Mouse (Mus musculus) cortical plate, adult 2 months (tissue): ENCODE data around the gene Exoc2.

Source experiments
- CTCF ChIP-seq: fragments of 200-500 bp; IDR thresholded peaks from 2 replicates; pipeline ENCODE4 v1.5.1; 2011; ENCODE audit warnings: mild to moderate bottlenecking, control low read depth, low read length; ENCODE audit not compliant: insufficient read depth; ENCODE audit errors: extremely low read depth
- POLR2A ChIP-seq: fragments of 200-500 bp; IDR thresholded peaks from 2 replicates; pipeline ENCODE4 v1.6.1; 2011; ENCODE audit warnings: mild to moderate bottlenecking, low read length, control low read depth; ENCODE audit not compliant: insufficient read depth; ENCODE audit errors: extremely low read depth

GRCm38 (mm10) chr13:31023664-31024063 is 49.8 kb upstream of the Exoc2 start:
- no peak for TF ChIP-seq POLR2A
- no peak for TF ChIP-seq CTCF
